Mouse (Mus musculus) hindbrain, postnatal 0 days (tissue): ENCODE measurements around the gene Calcoco2. TPM values are rescaled to one million over a fixed set of nuclear protein-coding genes. Genes with fewer than 3 reads are reported as not detected.
"Not testable (repeated sequence)": the region's sequence is repeated elsewhere in the genome, so short reads cannot be mapped to it uniquely, and the experiment has no call there.

Experiments
- ATAC-seq: fragments of 200-750 bp; cut with Nextera tagmentation; 2 replicates; pipeline ENCODE4 v1.8.0; 2017; ENCODE audit warnings: mild to moderate bottlenecking, moderate TSS enrichment, moderate library complexity
- DNase-seq: peaks from one replicate; pipeline ENCODE4 v3.0.0-alpha.2; 2015; ENCODE audit warnings: low spot score
- H3K27ac ChIP-seq: fragments of 300-500 bp; sonication (generic); 2 replicates; pipeline ENCODE4 v1.5.1; 2014; ENCODE audit warnings: mild to moderate bottlenecking
- H3K27me3 ChIP-seq: fragments of 300-500 bp; sonication (generic); 2 replicates; pipeline ENCODE4 v1.6.1; 2014; ENCODE audit warnings: low read length, mixed read lengths; ENCODE audit not compliant: insufficient read depth
- H3K36me3 ChIP-seq: fragments of 300-500 bp; sonication (generic); 2 replicates; pipeline ENCODE4 v1.6.1; 2014; ENCODE audit warnings: low read length, mixed read lengths; ENCODE audit not compliant: insufficient read depth
- H3K4me1 ChIP-seq: fragments of 300-500 bp; sonication (generic); 2 replicates; pipeline ENCODE4 v1.6.1; 2014; ENCODE audit warnings: antibody characterized with exemption, low read length, mixed read lengths; ENCODE audit not compliant: insufficient read depth
- H3K4me2 ChIP-seq: fragments of 300-500 bp; sonication (generic); 2 replicates; pipeline ENCODE4 v1.6.1; 2014; ENCODE audit warnings: low read depth, mild to moderate bottlenecking, low read length, moderate library complexity, mixed read lengths
- H3K4me3 ChIP-seq: fragments of 300-500 bp; sonication (generic); 2 replicates; pipeline ENCODE4 v1.5.1; 2014; ENCODE audit warnings: low read length
- H3K9ac ChIP-seq: fragments of 300-500 bp; sonication (generic); replicated peaks from 2 replicates; pipeline ENCODE4 v1.6.1; 2014; ENCODE audit warnings: mild to moderate bottlenecking, low read length, moderate library complexity, mixed read lengths
- H3K9me3 ChIP-seq: fragments of 300-500 bp; sonication (generic); 2 replicates; pipeline ENCODE4 v1.6.1; 2016; ENCODE audit warnings: low read length, mixed read lengths
- CTCF ChIP-seq: IDR thresholded peaks from 2 replicates; pipeline ENCODE4 v1.5.1; 2016; ENCODE audit warnings: antibody characterized with exemption, control low read depth, low read depth
- WGBS: fragments of 180-500 bp; shearing (Covaris S2); extraction: QIAGEN DNeasy Blood & Tissue Kit; methylation state at CpG from one replicate; pipeline ENCODE4 v1.1.7; 2014; 5-methylcytosine and 5-hydroxymethylcytosine counted together
- polyA plus RNA-seq: library from polyadenylated mRNA; unstranded; fragments of >200 nt; fragmentation: Nextera tagmentation; extraction: Ambion mirVana; gene quantifications from 2 replicates; pipeline ENCODE4 v1.2.1, GENCODE M21; 2015
- total RNA-seq: library from RNA; depleted of rRNA; stranded (reverse); fragments of >200 nt; gene quantifications from 2 replicates; pipeline ENCODE4 v1.2.3, GENCODE M21; 2014

The Calcoco2 gene
- total and polyA plus RNA-seq, 2 experiments from 2014 or later = 0.19 TPM; not detected in 1

DNA sequence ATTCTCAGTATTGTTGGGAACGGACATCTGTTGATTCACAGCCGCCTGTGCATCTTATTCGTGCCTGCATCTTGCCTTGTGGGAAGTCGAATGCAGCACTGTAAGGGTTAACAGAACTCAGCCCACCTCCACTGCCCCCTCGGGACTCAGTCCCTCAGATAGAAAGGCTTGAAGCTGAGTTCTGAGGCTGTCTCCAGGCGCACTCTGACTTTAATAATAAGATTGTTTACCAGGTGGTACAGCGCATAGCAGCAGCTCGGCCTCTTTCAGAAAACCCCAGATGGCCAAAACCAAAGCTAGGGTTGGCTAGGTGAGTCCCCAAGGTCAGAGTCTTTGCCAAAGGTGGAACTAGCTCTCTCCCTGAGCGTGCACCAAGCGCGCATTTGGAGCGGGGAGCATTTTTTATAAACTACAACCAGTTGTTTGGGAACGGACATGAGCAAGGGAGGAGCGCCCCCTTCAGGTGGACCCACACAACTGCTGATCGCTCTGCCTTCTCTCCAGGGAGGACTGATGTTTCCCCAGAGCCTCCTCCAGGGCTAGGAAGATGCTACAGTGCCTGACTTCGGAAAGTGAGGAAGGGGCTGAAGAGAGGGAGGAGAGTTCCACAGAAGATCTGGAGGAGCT is 21.6 kb upstream of the Calcoco2 start, which contains the start of gene Ttll6:
Ttll6 (plus strand) TSS at position 548 of the 627 bp plus-strand sequence.
- Histone ChIP-seq H3K9me3 (no peaks in the 10 kb centered on the region), H3K9ac (no peak within 1 kb of the TSS), H3K4me1 (no peaks in the 10 kb centered on the region; the same call in 1 of the 2 replicates), H3K27ac (no peak within 1 kb of the TSS), H3K27me3 (no peaks in the 10 kb centered on the region), H3K4me3 (no peak within 1 kb of the TSS), H3K4me2 (peak within 1 kb of the TSS; percentile 42), H3K36me3 (no peaks in the 10 kb centered on the region)
- peak; percentile 79 for DNase-seq
- WGBS = 17% methylated on average over 16 of the region's 16 CpGs
- peak; percentile 78 for TF ChIP-seq CTCF
- ATAC-seq = no peak

DNA sequence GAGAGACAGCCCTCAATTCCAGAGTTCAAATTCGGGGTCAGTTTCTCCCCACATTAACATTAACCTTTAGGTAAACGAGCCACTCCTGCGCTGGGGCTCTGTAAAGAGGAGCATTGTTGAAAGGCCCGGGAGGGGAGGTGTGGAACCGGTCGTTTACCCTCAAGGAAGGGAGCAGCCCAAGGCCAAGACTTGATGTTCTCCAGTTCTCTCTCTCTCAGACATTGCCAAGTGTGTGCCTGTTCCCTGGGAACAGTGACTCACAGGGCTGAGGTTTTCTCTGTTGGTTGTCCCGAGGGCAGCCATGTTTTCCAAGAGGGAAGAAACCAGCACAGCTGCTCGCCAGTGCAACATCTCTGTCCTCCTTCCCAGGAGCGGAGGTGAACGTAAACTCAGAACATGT is 18.8 kb upstream of the Calcoco2 start:
- no peak overlapping the region for H3K4me3 ChIP-seq
- 69% methylated on average over 10 of the region's 10 CpGs for WGBS
- no peaks in the 10 kb centered on the region for H3K36me3 ChIP-seq
- no peaks in the 10 kb centered on the region; the same call in 1 of the 2 replicates for H3K4me1 ChIP-seq
- H3K4me2 ChIP-seq = no peak overlapping the region
- H3K9ac ChIP-seq = no peak overlapping the region
- DNase-seq (no peak), ATAC-seq (no peak)
- no peaks in the 10 kb centered on the region for H3K27me3 ChIP-seq
- H3K9me3 ChIP-seq = no peaks in the 10 kb centered on the region
- no peak overlapping the region for H3K27ac ChIP-seq
- TF ChIP-seq CTCF = no peak

DNA sequence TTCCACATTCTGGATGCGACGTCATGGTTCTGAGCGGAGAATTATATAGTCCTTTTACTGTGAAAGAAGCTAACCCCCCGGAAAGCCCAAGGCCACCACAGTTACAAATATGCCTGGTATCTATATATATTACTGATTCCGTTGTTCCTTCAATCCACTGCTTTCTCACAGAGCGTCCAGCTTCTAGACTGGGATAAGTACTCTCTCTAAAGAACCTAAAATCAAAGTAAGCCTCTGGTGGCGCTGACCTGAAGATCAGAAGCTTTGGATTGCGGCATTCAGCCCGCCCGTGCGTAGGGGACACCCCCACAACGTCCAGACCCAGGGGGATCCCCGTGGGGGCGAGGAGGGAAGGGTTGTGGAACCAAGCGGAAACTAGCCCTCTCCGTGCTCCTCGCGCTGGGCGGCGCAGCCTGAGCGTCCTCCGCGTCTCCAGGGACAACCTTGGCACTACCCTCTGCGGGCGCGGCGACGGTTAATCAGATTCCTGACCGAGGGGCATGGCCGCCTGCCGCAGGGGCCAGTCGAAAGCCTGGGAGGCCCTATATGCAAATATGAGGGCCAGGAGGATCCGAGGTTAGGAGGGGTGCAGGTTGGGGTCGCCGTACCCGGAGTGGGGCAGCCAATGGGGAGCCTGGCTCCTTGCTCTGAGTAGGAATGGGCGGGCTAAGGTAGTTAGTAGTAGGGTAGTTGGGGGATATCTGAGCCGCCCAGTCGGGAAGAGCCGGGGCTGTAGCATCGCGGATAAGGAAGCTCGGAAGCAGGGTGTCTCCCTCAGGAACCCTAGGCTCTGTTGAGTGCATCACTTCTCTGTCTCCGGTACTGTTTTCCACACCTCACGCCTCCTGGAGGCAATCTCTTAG is 12.5 kb upstream of the Calcoco2 start:
- Histone ChIP-seq H3K36me3 (no peaks in the 10 kb centered on the region), H3K4me3 (peak overlapping the region; percentile 40), H3K4me2 (peak overlapping the region; percentile 80), H3K4me1 (peaks cover 5% of the 10 kb centered on the region), H3K27me3 (peaks cover 12% of the 10 kb centered on the region; the same call in 1 of the 2 replicates), H3K9ac (0 out of 2 replicates have a peak overlapping the region, but pooled peaks have one; percentile 30), H3K27ac (no peak overlapping the region), H3K9me3 (no peaks in the 10 kb centered on the region)
- no peak for TF ChIP-seq CTCF
- WGBS = 1% methylated on average over 45 of the region's 45 CpGs
- peak; percentile 46 for DNase-seq
- no peak for ATAC-seq

DNA sequence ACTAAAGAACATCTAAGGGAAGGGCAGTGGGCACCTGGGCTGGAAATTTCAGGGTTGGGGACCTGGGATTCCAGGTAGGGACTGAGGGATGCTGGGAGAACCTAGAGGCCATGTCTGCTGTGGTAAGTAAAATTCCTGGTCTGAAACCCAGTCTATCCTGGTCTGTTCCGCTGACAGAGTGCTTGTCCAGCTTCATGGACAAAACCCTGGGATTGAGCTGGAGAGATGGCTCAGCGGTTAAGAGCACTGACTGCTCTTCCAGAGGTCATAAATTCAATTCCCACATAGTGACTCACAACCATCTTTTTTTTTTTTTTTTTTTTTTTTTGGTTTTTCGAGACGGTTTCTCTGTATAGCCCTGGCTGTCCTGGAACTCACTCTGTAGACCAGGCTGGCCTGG is 11.0 kb upstream of the Calcoco2 start:
- H3K4me1 ChIP-seq = not testable (repeated sequence)

DNA sequence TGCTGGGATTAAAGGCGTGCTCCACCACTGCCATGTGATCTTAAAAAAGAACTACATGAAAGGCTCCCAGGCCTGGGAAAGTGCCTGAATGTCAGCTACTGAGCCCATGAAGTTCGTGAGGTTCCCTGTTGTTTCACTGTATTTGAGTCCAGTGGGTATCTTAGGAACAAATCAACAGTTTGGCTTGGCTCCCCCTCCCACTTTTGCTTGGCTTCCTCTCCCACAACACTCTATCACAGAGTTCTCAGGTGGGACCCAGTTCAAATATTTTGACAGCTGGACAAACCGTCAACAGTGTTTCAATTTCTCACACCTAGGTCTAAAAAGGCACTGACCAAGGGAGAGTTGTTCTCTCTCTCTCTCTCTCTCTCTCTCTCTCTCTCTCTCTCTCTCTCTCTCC is 7.6 kb upstream of the Calcoco2 start:
- no peak overlapping the region for H3K4me3 ChIP-seq
- peaks cover 8% of the 10 kb centered on the region; the same call in 1 of the 2 replicates for H3K27me3 ChIP-seq
- TF ChIP-seq CTCF = no peak
- peaks cover 4% of the 10 kb centered on the region for H3K4me1 ChIP-seq
- no peak for DNase-seq
- 58% methylated on average over 3 of the region's 3 CpGs for WGBS
- H3K9ac ChIP-seq = no peak overlapping the region
- H3K36me3 ChIP-seq = no peaks in the 10 kb centered on the region
- no peak overlapping the region for H3K27ac ChIP-seq
- H3K9me3 ChIP-seq = no peaks in the 10 kb centered on the region
- no peak overlapping the region for H3K4me2 ChIP-seq
- ATAC-seq = no peak

More for the DNA sequence above, 11.0 kb upstream of the Calcoco2 start:
- not testable (repeated sequence) for H3K27ac ChIP-seq, H3K4me3 ChIP-seq, ATAC-seq, H3K4me2 ChIP-seq, DNase-seq, H3K36me3 ChIP-seq, H3K9me3 ChIP-seq, H3K9ac ChIP-seq
- H3K27me3 ChIP-seq = peaks cover 12% of the 10 kb centered on the region; the same call in 1 of the 2 replicates
- 85% methylated on average over 2 of the region's 4 CpGs for WGBS

DNA sequence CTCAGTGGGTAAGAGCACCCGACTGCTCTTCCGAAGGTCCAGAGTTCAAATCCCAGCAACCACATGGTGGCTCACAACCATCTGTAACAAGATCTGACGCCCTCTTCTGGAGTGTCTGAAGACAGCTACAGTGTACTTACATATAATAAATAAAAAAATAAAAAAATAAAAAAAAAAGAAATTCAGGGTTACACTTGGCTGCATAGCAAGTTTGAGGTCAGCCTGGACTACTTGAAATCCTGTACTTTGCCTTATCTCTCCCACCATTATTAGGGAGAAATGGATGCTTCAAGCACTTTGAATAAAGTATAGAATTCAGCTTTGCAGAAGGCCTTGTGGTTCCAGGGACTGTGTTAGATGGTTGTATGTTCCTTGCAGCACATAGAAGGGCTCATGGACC is 5.2 kb upstream of the Calcoco2 start:
- not testable (repeated sequence) for DNase-seq

DNA sequence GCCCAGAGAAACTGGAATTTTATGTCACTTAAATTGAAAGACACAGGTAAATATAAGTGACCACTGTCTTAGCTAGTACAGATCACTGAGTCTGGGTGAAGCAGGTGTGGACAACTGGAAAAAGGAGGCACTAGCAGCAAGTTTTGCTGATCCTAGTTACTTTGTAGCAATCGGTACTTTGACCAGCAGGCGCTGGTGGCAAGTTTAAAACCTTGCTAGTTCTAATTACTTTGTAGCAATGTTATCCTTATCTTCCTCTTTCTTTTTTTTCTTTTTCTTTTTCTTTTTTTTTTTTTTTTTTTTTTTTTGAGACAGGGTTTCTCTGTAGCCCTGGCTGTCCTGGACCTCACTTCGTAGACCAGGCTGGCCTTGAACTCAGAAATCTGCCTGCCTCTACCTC is 4.4 kb upstream of the Calcoco2 start:
- Histone ChIP-seq H3K27ac (no peak overlapping the region), H3K4me1 (no peaks in the 10 kb centered on the region), H3K36me3 (no peaks in the 10 kb centered on the region), H3K4me3 (no peak overlapping the region), H3K4me2 (no peak overlapping the region), H3K27me3 (no peaks in the 10 kb centered on the region), H3K9ac (no peak overlapping the region), H3K9me3 (no peaks in the 10 kb centered on the region)
- ATAC-seq (no peak), DNase-seq (no peak)
- whole genome bisulfite sequencing = 87% methylated on average over 3 of the region's 3 CpGs
- TF ChIP-seq CTCF = no peak

More for the DNA sequence above, 5.2 kb upstream of the Calcoco2 start:
- 68% methylated on average over 3 of the region's 3 CpGs for WGBS
- H3K27ac ChIP-seq, H3K4me1 ChIP-seq, H3K4me2 ChIP-seq, H3K9me3 ChIP-seq, ATAC-seq, H3K9ac ChIP-seq, H3K36me3 ChIP-seq, H3K4me3 ChIP-seq, H3K27me3 ChIP-seq: not testable (repeated sequence)
